Mouse (Mus musculus) adrenal gland, postnatal 36 days (tissue): ENCODE results near the gene Pih1d1. TPM values are rescaled to one million over a fixed set of nuclear protein-coding genes. Genes with fewer than 3 reads are reported as not detected.
"Not testable (repeated sequence)": the region's sequence is repeated elsewhere in the genome, so short reads cannot be mapped to it uniquely, and the experiment has no call there.

Source experiments
- DNase-seq, 2 experiments: peaks; one replicate each; pipeline ENCODE4 v3.0.0; 2021; ENCODE audit warnings: mixed read lengths in 1 of 2
- total RNA-seq, 2 experiments: library from RNA; stranded (reverse); gene quantifications; 2 replicates each; pipeline ENCODE4 v1.2.3; 2021

The Pih1d1 gene
- total RNA-seq, 2 experiments from 2014 or later: 59.1 to 77.0 TPM

- no peak for DNase-seq
Observed at GRCm38 (mm10) chr7:45167761-45168445, 13.8 kb downstream of the Pih1d1 start.

GRCm38 (mm10) chr7:45168656-45169055 is 14.6 kb downstream of the Pih1d1 start:
- DNase-seq: no peak

- peak in 1 of 2 experiments; percentile 26 for DNase-seq
Observed at GRCm38 (mm10) chr7:45169495-45169894, 15.4 kb downstream of the Pih1d1 start.

- DNase-seq: peak in 1 of 2 experiments; percentile 25
Observed at GRCm38 (mm10) chr7:45172974-45173373, 18.9 kb downstream of the Pih1d1 start.

- DNase-seq: not testable (repeated sequence)
Observed at GRCm38 (mm10) chr7:45173772-45174171, 19.7 kb downstream of the Pih1d1 start.

GRCm38 (mm10) chr7:45174567-45175280 is 20.6 kb downstream of the Pih1d1 start:
- no peak for DNase-seq

- no peak for DNase-seq
Observed at GRCm38 (mm10) chr7:45175398-45175797, 21.3 kb downstream of the Pih1d1 start.

GRCm38 (mm10) chr7:45175929-45176328 is 21.8 kb downstream of the Pih1d1 start:
- no peak for DNase-seq

GRCm38 (mm10) chr7:45176356-45176755 is 22.3 kb downstream of the Pih1d1 start:
- no peak for DNase-seq

GRCm38 (mm10) chr7:45178550-45178949 is 24.4 kb downstream of the Pih1d1 start:
- no peak for DNase-seq

GRCm38 (mm10) chr7:45179469-45179868 is 25.4 kb downstream of the Pih1d1 start, which contains the start of gene Gfy:
Gene Gfy (minus strand): TSS chr7:45179569.
- no peak for DNase-seq

- DNase-seq: no peak
Observed at GRCm38 (mm10) chr7:45180896-45181477, 26.9 kb downstream of the Pih1d1 start, which contains the start of gene Pth2. Gene Pth2 (plus strand): TSS chr7:45180995.

- peak in 1 of 2 experiments; percentile 22 for DNase-seq
Observed at GRCm38 (mm10) chr7:45181540-45181939, 27.4 kb downstream of the Pih1d1 start.

GRCm38 (mm10) chr7:45182199-45182601 is 28.1 kb downstream of the Pih1d1 start:
- peak; percentile 93 for DNase-seq

GRCm38 (mm10) chr7:45182606-45183005 is 28.5 kb downstream of the Pih1d1 start:
- no peak for DNase-seq

GRCm38 (mm10) chr7:45183672-45184071 is 29.6 kb downstream of the Pih1d1 start:
- no peak for DNase-seq

GRCm38 (mm10) chr7:45185921-45186320 is 31.8 kb downstream of the Pih1d1 start:
- DNase-seq: no peak

- DNase-seq: no peak
Observed at GRCm38 (mm10) chr7:45189600-45189999, 35.5 kb downstream of the Pih1d1 start.

GRCm38 (mm10) chr7:45190186-45190585 is 36.1 kb downstream of the Pih1d1 start:
- no peak for DNase-seq

GRCm38 (mm10) chr7:45191161-45191560 is 37.1 kb downstream of the Pih1d1 start:
- no peak for DNase-seq

GRCm38 (mm10) chr7:45191803-45192363 is 37.8 kb downstream of the Pih1d1 start:
- no peak for DNase-seq

GRCm38 (mm10) chr7:45192585-45193310 is 38.6 kb downstream of the Pih1d1 start:
- DNase-seq: no peak
